Mouse (Mus musculus): ENCODE measurements around the gene Arf3.
"Not testable (repeated sequence)": the region's sequence is repeated elsewhere in the genome, so short reads cannot be mapped to it uniquely, and the experiment has no call there.

The Arf3 gene

GRCm38 (mm10) chr15:98762670-98763529 is at the start of gene Arf3:
Gene Arf3, minus strand, starts transcription at chr15:98763214.
- in situ Hi-C loops (cut with MboI, MseI) = no loop called here

GRCm38 (mm10) chr15:98810212-98810611 is 47.2 kb upstream of the Arf3 start:
- in situ Hi-C loops (cut with MboI, MseI) = not testable (repeated sequence)

- in situ Hi-C loops (cut with MboI, MseI) = no loop called here
Measured at GRCm38 (mm10) chr15:98809390-98809789, 46.4 kb upstream of the Arf3 start, which contains the start of gene Ddn. Gene Ddn, minus strand, starts transcription at chr15:98809490.

- in situ Hi-C loops (cut with MboI, MseI) = no loop called here
Measured at GRCm38 (mm10) chr15:98808651-98809134, 45.7 kb upstream of the Arf3 start.

GRCm38 (mm10) chr15:98807895-98808650 is 45.1 kb upstream of the Arf3 start:
- in situ Hi-C loops (cut with MboI, MseI) = no loop called here

- in situ Hi-C loops (cut with MboI, MseI) = no loop called here
Measured at GRCm38 (mm10) chr15:98806809-98807770, 44.1 kb upstream of the Arf3 start.

- in situ Hi-C loops (cut with MboI, MseI) = no loop called here
Measured at GRCm38 (mm10) chr15:98806071-98806808, 43.2 kb upstream of the Arf3 start.

- in situ Hi-C loops (cut with MboI, MseI) = no loop called here
Measured at GRCm38 (mm10) chr15:98805324-98806040, 42.5 kb upstream of the Arf3 start.

- in situ Hi-C loops (cut with MboI, MseI) = loop anchor here in 1 of 2 experiments (5.0 kb wide), 1 partner anchor 132 kb away; no protein-coding TSS in a partner anchor
Measured at GRCm38 (mm10) chr15:98804054-98804453, 41.0 kb upstream of the Arf3 start.

GRCm38 (mm10) chr15:98802926-98803325 is 39.9 kb upstream of the Arf3 start:
- in situ Hi-C loops (cut with MboI, MseI) = loop anchor here in 1 of 2 experiments (5.0 kb wide), 1 partner anchor 131 kb away; no protein-coding TSS in a partner anchor

- in situ Hi-C loops (cut with MboI, MseI) = loop anchor here in 1 of 2 experiments (10.0 kb wide), 1 partner anchor 165 kb away; the partner anchor contains the start of gene Cacnb3
Measured at GRCm38 (mm10) chr15:98799396-98799795, 36.4 kb upstream of the Arf3 start.

- in situ Hi-C loops (cut with MboI, MseI) = loop anchor here in 1 of 2 experiments (10.0 kb wide), 1 partner anchor 164 kb away; the partner anchor contains the start of gene Cacnb3
Measured at GRCm38 (mm10) chr15:98798903-98799302, 35.9 kb upstream of the Arf3 start.

GRCm38 (mm10) chr15:98797835-98798492 is 35.0 kb upstream of the Arf3 start:
- in situ Hi-C loops (cut with MboI, MseI) = loop anchor here in 1 of 2 experiments (10.0 kb wide), 1 partner anchor 163 kb away; the partner anchor contains the start of gene Cacnb3

- in situ Hi-C loops (cut with MboI, MseI) = loop anchor here in 1 of 2 experiments (10.0 kb wide), 1 partner anchor 162 kb away; the partner anchor contains the start of gene Cacnb3
Measured at GRCm38 (mm10) chr15:98796803-98797595, 34.0 kb upstream of the Arf3 start.

- in situ Hi-C loops (cut with MboI, MseI) = loop anchor here in 1 of 2 experiments (10.0 kb wide), 1 partner anchor 158 kb away; the partner anchor contains the start of gene Cacnb3
Measured at GRCm38 (mm10) chr15:98793141-98793698, 30.2 kb upstream of the Arf3 start.

GRCm38 (mm10) chr15:98792233-98793020 is 29.4 kb upstream of the Arf3 start:
- in situ Hi-C loops (cut with MboI, MseI) = loop anchor here in 1 of 2 experiments (10.0 kb wide), 1 partner anchor 158 kb away; the partner anchor contains the start of gene Cacnb3
